Mouse (Mus musculus) ES-Bruce4 (cell line): ENCODE measurements around the gene Mgp. TPM values are rescaled to one million over a fixed set of nuclear protein-coding genes. Genes with fewer than 3 reads are reported as not detected.

ENCODE experiments used
- H3K27ac ChIP-seq: 2 replicates; pipeline ENCODE4 v1.5.1; 2012; ENCODE audit warnings: low read length, inconsistent platforms; ENCODE audit not compliant: insufficient read depth
- H3K27me3 ChIP-seq: 2 replicates; pipeline ENCODE4 v1.6.1; 2012; ENCODE audit warnings: mild to moderate bottlenecking, low read length, inconsistent platforms; ENCODE audit not compliant: control insufficient read depth, poor library complexity, insufficient read depth, severe bottlenecking
- H3K36me3 ChIP-seq: 2 replicates; pipeline ENCODE4 v1.6.1; 2012; ENCODE audit warnings: inconsistent platforms, mild to moderate bottlenecking, low read length, moderate library complexity; ENCODE audit not compliant: control insufficient read depth, poor library complexity, insufficient read depth, severe bottlenecking
- H3K4me1 ChIP-seq: one replicate; pipeline ENCODE4 v1.8.1; 2011; ENCODE audit warnings: low read length; ENCODE audit not compliant: control insufficient read depth, insufficient read depth
- H3K4me3 ChIP-seq: 2 replicates; pipeline ENCODE4 v1.5.1; 2011; ENCODE audit warnings: low read depth, mild to moderate bottlenecking, low read length
- H3K9ac ChIP-seq: 2 replicates; pipeline ENCODE4 v1.6.1; 2012; ENCODE audit warnings: low read depth, mild to moderate bottlenecking, inconsistent platforms; ENCODE audit not compliant: poor library complexity, severe bottlenecking
- H3K9me3 ChIP-seq: replicated peaks from 2 replicates; pipeline ENCODE4 v1.6.1; 2012; ENCODE audit warnings: mild to moderate bottlenecking, low read length, inconsistent platforms; ENCODE audit not compliant: control insufficient read depth, poor library complexity, insufficient read depth, severe bottlenecking
- CTCF ChIP-seq: IDR thresholded peaks from one replicate; pipeline ENCODE4 v1.8.1; 2011; ENCODE audit warnings: low read depth, low read length
- EP300 ChIP-seq: IDR thresholded peaks from 2 replicates; pipeline ENCODE4 v1.6.1; 2011; ENCODE audit warnings: low read depth, low read length; ENCODE audit not compliant: insufficient read depth
- POLR2A ChIP-seq: IDR thresholded peaks from one replicate; pipeline ENCODE4 v1.8.1; 2011; ENCODE audit warnings: low read length; ENCODE audit not compliant: insufficient read depth
- polyA plus RNA-seq: library from polyadenylated mRNA; stranded (reverse); fragments of >200 nt; gene quantifications from 2 replicates; pipeline ENCODE4 v1.2.4, GENCODE M21; 2011; ENCODE audit warnings: low read depth; ENCODE audit not compliant: missing spikeins, insufficient read depth, insufficient read length

The Mgp gene
- polyA plus RNA-seq, 1 experiment: 9.7 TPM

- H3K36me3 ChIP-seq: no peaks in the 10 kb centered on the region
- no peak overlapping the region for H3K27ac ChIP-seq
- H3K27me3 ChIP-seq: no peaks in the 10 kb centered on the region
- no peak overlapping the region for H3K9ac ChIP-seq
- no peak overlapping the region for H3K4me3 ChIP-seq
- TF ChIP-seq EP300 (no peak), CTCF (no peak), POLR2A (no peak)
- no peaks in the 10 kb centered on the region for H3K4me1 ChIP-seq
- no peaks in the 10 kb centered on the region for H3K9me3 ChIP-seq
These were observed 17.2 kb downstream of the Mgp start for GRCm38 (mm10) chr6:136858420-136858819.

GRCm38 (mm10) chr6:136857873-136858260 is 17.8 kb downstream of the Mgp start:
- Histone ChIP-seq H3K27me3 (no peaks in the 10 kb centered on the region), H3K36me3 (no peaks in the 10 kb centered on the region), H3K27ac (no peak overlapping the region), H3K4me1 (no peaks in the 10 kb centered on the region), H3K4me3 (no peak overlapping the region), H3K9me3 (no peaks in the 10 kb centered on the region), H3K9ac (no peak overlapping the region)
- TF ChIP-seq CTCF: no peak
- TF ChIP-seq EP300: no peak
- TF ChIP-seq POLR2A: no peak

DNA sequence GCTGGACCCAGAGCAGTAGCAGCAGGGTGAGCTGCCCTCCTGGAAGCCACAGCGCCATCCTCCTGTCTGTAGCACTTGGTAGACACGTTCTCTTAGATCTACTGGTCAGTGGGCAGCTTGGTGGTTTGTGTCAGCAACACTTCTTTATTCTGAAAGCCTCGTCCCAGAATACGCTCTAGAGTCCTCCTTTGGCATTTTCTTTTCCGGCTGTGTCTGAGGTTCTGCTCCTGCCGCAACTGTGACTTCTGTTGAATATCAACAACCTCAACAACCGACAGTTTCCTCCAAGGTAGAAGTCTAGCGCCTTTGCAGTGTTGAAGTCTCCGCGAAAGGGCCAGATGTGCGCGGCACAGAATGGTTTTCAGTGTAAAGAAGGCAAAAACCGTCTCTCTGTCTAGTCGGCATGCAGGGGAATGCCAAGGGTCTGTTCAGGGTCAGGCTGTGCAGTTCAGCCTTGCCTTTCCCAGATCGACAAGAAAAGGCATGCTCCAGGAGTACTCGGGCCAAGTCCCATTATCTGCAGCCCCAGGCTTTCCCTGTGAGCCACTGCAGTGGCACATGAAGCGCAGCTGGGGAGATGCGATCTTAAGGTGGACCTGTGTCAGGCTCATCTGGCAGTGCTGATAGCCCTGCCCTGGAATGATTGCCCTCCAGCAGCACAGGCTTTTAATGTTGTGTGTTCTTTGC is 18.3 kb downstream of the Mgp start, which contains the start of gene Art4:
TSS of gene Art4 (minus strand) at position 548 of the 687 bp plus-strand sequence.
- no peaks in the 10 kb centered on the region for H3K36me3 ChIP-seq
- no peaks in the 10 kb centered on the region for H3K27me3 ChIP-seq
- H3K9me3 ChIP-seq: no peaks in the 10 kb centered on the region
- no peak within 1 kb of the TSS for H3K9ac ChIP-seq
- no peak within 1 kb of the TSS for H3K27ac ChIP-seq
- no peaks in the 10 kb centered on the region for H3K4me1 ChIP-seq
- no peak within 1 kb of the TSS for H3K4me3 ChIP-seq
- TF ChIP-seq CTCF: no peak
- no peak for TF ChIP-seq EP300
- TF ChIP-seq POLR2A: no peak

- no peaks in the 10 kb centered on the region for H3K4me1 ChIP-seq
These were observed 19.5 kb downstream of the Mgp start for GRCm38 (mm10) chr6:136856071-136856636.

DNA sequence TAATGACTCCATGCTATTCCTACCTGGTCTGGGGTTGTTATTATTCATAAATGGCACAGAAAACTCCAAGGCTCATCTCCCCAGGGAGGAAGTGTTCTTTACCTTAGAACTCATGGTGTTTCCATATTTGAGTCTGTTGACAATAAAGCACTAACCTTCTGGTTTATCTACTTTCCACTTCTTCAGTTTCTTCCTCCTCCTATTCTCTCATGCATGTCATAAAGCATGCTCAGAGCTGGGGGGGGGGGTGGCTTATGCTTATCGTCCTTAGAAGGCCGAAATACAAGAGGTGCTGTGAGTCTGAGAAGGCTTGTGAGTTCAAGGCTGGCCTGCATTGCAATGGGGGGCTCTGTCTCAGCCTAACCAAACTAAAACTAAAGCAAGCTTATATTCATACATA is 20.4 kb downstream of the Mgp start:
- Histone ChIP-seq H3K4me3 (no peak overlapping the region), H3K27me3 (no peaks in the 10 kb centered on the region), H3K4me1 (no peaks in the 10 kb centered on the region), H3K27ac (no peak overlapping the region), H3K36me3 (no peaks in the 10 kb centered on the region), H3K9me3 (no peaks in the 10 kb centered on the region), H3K9ac (no peak overlapping the region)
- TF ChIP-seq POLR2A: no peak
- no peak for TF ChIP-seq CTCF
- no peak for TF ChIP-seq EP300

More at GRCm38 (mm10) chr6:136856071-136856636, 19.5 kb downstream of the Mgp start:
- Histone ChIP-seq H3K27me3 (no peaks in the 10 kb centered on the region), H3K27ac (no peak overlapping the region), H3K9ac (no peak overlapping the region), H3K36me3 (no peaks in the 10 kb centered on the region), H3K9me3 (no peaks in the 10 kb centered on the region), H3K4me3 (no peak overlapping the region)
- no peak for TF ChIP-seq POLR2A
- no peak for TF ChIP-seq EP300
- no peak for TF ChIP-seq CTCF

DNA sequence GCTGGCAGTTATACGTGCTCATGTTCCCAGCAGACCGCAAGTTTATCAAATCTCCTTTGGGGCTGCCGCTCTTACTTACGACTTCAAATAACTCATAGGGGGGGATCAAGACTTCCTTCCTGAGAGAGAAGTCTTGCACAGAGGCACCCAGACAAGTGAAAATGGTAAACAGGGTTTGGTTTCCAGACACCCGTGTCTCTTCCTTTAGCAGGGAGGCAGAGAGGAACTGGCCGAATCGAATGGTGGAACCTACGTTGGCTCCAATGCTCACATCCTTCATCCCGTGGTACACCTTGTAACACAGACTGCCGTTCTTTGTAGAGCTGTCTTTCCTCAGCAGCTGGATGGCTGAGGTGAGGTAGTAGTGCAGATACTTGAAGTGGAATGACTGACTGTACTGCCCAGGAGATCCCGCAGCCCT is 21.3 kb downstream of the Mgp start:
- Histone ChIP-seq H3K27ac (no peak overlapping the region), H3K4me1 (no peaks in the 10 kb centered on the region), H3K9ac (no peak overlapping the region), H3K36me3 (no peaks in the 10 kb centered on the region), H3K9me3 (no peaks in the 10 kb centered on the region), H3K27me3 (no peaks in the 10 kb centered on the region), H3K4me3 (no peak overlapping the region)
- TF ChIP-seq EP300 (no peak), CTCF (no peak), POLR2A (no peak)
